Mouse (Mus musculus): ENCODE measurements around the gene Itgb2.
A peak's percentile ranks its signal among the peaks of the same experiment; 100 is the strongest.

DNA sequence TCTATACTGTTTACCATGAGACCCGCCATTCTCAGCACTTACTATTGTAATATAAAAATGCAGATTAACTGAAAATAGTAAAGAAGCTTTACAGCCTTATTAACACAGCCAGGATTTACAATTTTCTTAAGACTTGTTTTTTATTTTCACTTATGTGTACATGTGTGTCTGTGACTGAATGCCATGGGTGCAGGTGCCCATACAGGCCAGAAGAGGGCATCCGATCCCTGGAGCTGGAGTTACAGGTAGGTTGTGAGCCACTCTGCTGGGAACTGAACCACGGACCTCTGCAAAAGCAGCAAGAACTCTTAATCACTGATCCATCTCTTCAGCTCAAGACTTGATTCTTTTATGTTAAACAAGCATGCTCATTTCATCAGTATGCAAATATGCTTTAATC is 37.2 kb upstream of the Itgb2 start:
- TF ChIP-seq CTCF (conservative IDR thresholded peaks at IDR 0.05; ENCODE audit: low read length) (peak; percentile 37), NANOG (IDR thresholded peaks at IDR 0.05; ENCODE audit: borderline replicate concordance, low read length) (no peak)

Data from E14TG2a.4 (cell line).